9 mouse cellular contexts compared by ENCODE assay signal in genomic region chr7:109445012-109445411, GRCm38 (mm10). TPM values are rescaled to one million over a fixed set of nuclear protein-coding genes. Genes with fewer than 3 reads are reported as not detected.
DNase-seq lines count a peak whose midpoint lies in the region; ATAC-seq and TF ChIP-seq lines count a peak whose summit lies in the region.
"Had no signal": no experiment of that assay in that cellular context is flagged by ENCODE, and none has a peak within 500 bp of the region (broad histone marks: within the 10 kb centered on the region; RNA-seq: fewer than 3 reads in every experiment).

No protein-coding gene starts in this region.

- no peak overlapping the region for H3K4me2 ChIP-seq in neural tube, embryonic 14.5 days (ENCODE audit: low read depth, low read length)

- peak; percentile 84 for TF ChIP-seq CTCF in Patski (IDR thresholded peaks at IDR 0.05)

- peak; percentile 55 for DNase-seq in layer of hippocampus, adult 11-12 months (ENCODE audit: low spot score)
- no peak for DNase-seq in layer of hippocampus, adult 9-11 months
- no peak for DNase-seq in Patski (ENCODE audit: low read depth, low spot score)
- peak; percentile 75 for DNase-seq in embryo, embryonic 10 days (ENCODE audit: low spot score)
- peak; percentile 58 for DNase-seq in heart, postnatal 4 days
- peak; percentile 48 for DNase-seq in left cerebral cortex, postnatal 4 days
- no peak for DNase-seq in spleen, postnatal 4 days (ENCODE audit: low spot score in 2 of 2)

- no peak overlapping the region for H3K27ac ChIP-seq in neural tube, embryonic 14.5 days (ENCODE audit: low read depth, low read length)

- no peaks in the 10 kb centered on the region for H3K4me1 ChIP-seq in neural tube, embryonic 14.5 days (ENCODE audit: control insufficient read depth, insufficient read depth, low read length)

- ATAC-seq in Patski: peak; percentile 69
- ATAC-seq in neural tube, embryonic 14.5 days (ENCODE audit: low read depth): peak; percentile 70; the same call in 1 of the 2 replicates

- H3K4me3 ChIP-seq in neural tube, embryonic 14.5 days (ENCODE audit: low read depth, low read length): no peak overlapping the region
- H3K4me3 ChIP-seq: erythroblast, embryonic 14.5 days had no signal

- no peaks in the 10 kb centered on the region for H3K36me3 ChIP-seq in neural tube, embryonic 14.5 days (ENCODE audit: control insufficient read depth, insufficient read depth, low read length)

- WGBS in neural tube, embryonic 14.5 days: 10% methylated on average over 6 of the region's 6 CpGs

- POLR2A ChIA-PET in Patski (lab: Charles Lee): no interaction called here

- no peaks in the 10 kb centered on the region for H3K27me3 ChIP-seq in Patski
- H3K27me3 ChIP-seq in neural tube, embryonic 14.5 days (ENCODE audit: control insufficient read depth, insufficient read depth, low read length): no peaks in the 10 kb centered on the region

- no peaks in the 10 kb centered on the region for H3K9me3 ChIP-seq in neural tube, embryonic 14.5 days (ENCODE audit: control insufficient read depth, low read length)

- CTCF ChIA-PET in Patski (lab: Charles Lee): interaction anchor here (1.1 to 1.2 kb wide), 2 partner anchors 9 kb away, joined by 6 to 8 read pairs; no protein-coding TSS in a partner anchor

- intact Hi-C loops in left cerebral cortex, postnatal 4 days (cut with DNase I): no loop called here

- in situ Hi-C loops in Patski (cut with MboI; ENCODE audit: low pct_unique_long_range_greater_than_20kb): no loop called here

- no peak overlapping the region for H3K9ac ChIP-seq in neural tube, embryonic 14.5 days (replicated peaks; ENCODE audit: low read depth, low read length)

RNA-seq across cellular contexts. Expression of gene Stk33, which starts 6.1 kb away (rescaled TPM):
- not detected for polyA plus RNA-seq in Patski (2021)
- total RNA-seq in heart, postnatal 4 days (2021): not detected
- 1 to 10 TPM; 1.9 to 2.7 TPM for total RNA-seq in left cerebral cortex, postnatal 4 days (2021)
- 3.7 and 4.3 TPM in 2 replicates for polyA plus RNA-seq in neural tube, embryonic 14.5 days (2014; fragmentation: Nextera tagmentation; extraction: Ambion mirVana)
- polyA plus RNA-seq: erythroblast, embryonic 14.5 days had no signal

Comparison
In these comparisons a context has a peak if more than half of its experiments do, and no peak if none do; other contexts are left out.
1. DNase-seq: peak in layer of hippocampus, adult 11-12 months (single experiment), embryo, embryonic 10 days (single experiment), heart, postnatal 4 days (single experiment) and left cerebral cortex, postnatal 4 days (single experiment); none in layer of hippocampus, adult 9-11 months (single experiment), Patski (single experiment) and spleen, postnatal 4 days (0 of 2).